Mouse (Mus musculus) ES-E14 (cell line): ENCODE data around the gene Cd40. TPM values are rescaled to one million over a fixed set of nuclear protein-coding genes. Genes with fewer than 3 reads are reported as not detected.
A peak's percentile ranks its signal among the peaks of the same experiment; 100 is the strongest.

Experiments used
- DNase-seq: peaks from one replicate; pipeline ENCODE4 v3.0.0-alpha.2; 2013; ENCODE audit warnings: low read depth, low spot score
- H3K27ac ChIP-seq: 2 replicates; pipeline ENCODE4 v1.5.1; 2012; ENCODE audit warnings: low read depth, mild to moderate bottlenecking, low read length, moderate library complexity, mixed read lengths; ENCODE audit not compliant: poor library complexity, insufficient read depth, severe bottlenecking
- H3K36me3 ChIP-seq: 2 replicates; pipeline ENCODE4 v1.6.1; 2012; ENCODE audit warnings: mild to moderate bottlenecking, low read length, moderate library complexity, mixed read lengths; ENCODE audit not compliant: control insufficient read depth, poor library complexity, insufficient read depth, severe bottlenecking
- H3K4me1 ChIP-seq, 2 experiments: fragments of 150-350 bp in 1 of 2; sonication (generic) in 1 of 2; 2 replicates each; pipeline ENCODE4 v1.6.1; 2012; ENCODE audit warnings: low read length in 2 of 2, mild to moderate bottlenecking in 1 of 2, mixed read lengths in 1 of 2; ENCODE audit not compliant: control insufficient read depth in 2 of 2, insufficient read depth in 2 of 2, poor library complexity in 1 of 2
- H3K4me3 ChIP-seq, 2 experiments: fragments of 150-350 bp in 1 of 2; sonication (generic) in 1 of 2; 2 replicates each; pipeline ENCODE4 v1.5.1; 2012; ENCODE audit warnings: low read length in 2 of 2, low read depth in 1 of 2, mild to moderate bottlenecking in 1 of 2, mixed read lengths in 1 of 2; ENCODE audit not compliant: insufficient read depth in 1 of 2, poor library complexity in 1 of 2, severe bottlenecking in 1 of 2
- H3K9ac ChIP-seq: 2 replicates; pipeline ENCODE4 v1.6.1; 2012; ENCODE audit warnings: low read depth, mild to moderate bottlenecking, low read length, mixed read lengths; ENCODE audit not compliant: poor library complexity, insufficient read depth, severe bottlenecking
- H3K9me3 ChIP-seq: fragments of 150-350 bp; sonication (generic); 2 replicates; pipeline ENCODE4 v1.6.1; 2012; ENCODE audit warnings: low read depth, mild to moderate bottlenecking, low read length; ENCODE audit not compliant: control insufficient read depth, insufficient read depth
- CHD2 ChIP-seq: IDR thresholded peaks from 2 replicates; pipeline ENCODE4 v1.6.1; 2014; ENCODE audit warnings: mild to moderate bottlenecking, low read depth, low read length, inconsistent platforms
- HCFC1 ChIP-seq: IDR thresholded peaks from 2 replicates; pipeline ENCODE4 v1.6.1; 2012; ENCODE audit warnings: low read length, inconsistent platforms, borderline replicate concordance; ENCODE audit not compliant: insufficient read depth
- MAFK ChIP-seq: IDR thresholded peaks from 2 replicates; pipeline ENCODE4 v1.6.1; 2014; ENCODE audit warnings: mild to moderate bottlenecking, low read depth, low read length, inconsistent platforms; ENCODE audit not compliant: insufficient read depth
- ZC3H11A ChIP-seq: IDR thresholded peaks from 2 replicates; pipeline ENCODE4 v1.6.1; 2012; ENCODE audit warnings: low read depth, mild to moderate bottlenecking, inconsistent platforms, low read length, borderline replicate concordance
- ZNF384 ChIP-seq: IDR thresholded peaks from 2 replicates; pipeline ENCODE4 v1.6.1; 2012; ENCODE audit warnings: low read depth, low read length, inconsistent platforms
- in situ Hi-C, 2 experiments: fragments of 600-800 bp; cut with MboI; formaldehyde crosslinking; loops; one replicate each; pipeline ENCODE4 v1.15.1; 2025; ENCODE audit warnings: low sequenced_read_pairs in 2 of 2, inconsistent platforms in 1 of 2; ENCODE audit not compliant: unreplicated experiment in 2 of 2
- total RNA-seq: library from RNA; depleted of rRNA; stranded (reverse); fragments of 300-350 nt; gene quantifications from 2 replicates; pipeline ENCODE4 v1.2.3, GENCODE M21; 2012; rRNA removed

Cd40 gene
- total RNA-seq, 1 experiment: 5.7 TPM

- TF ChIP-seq CHD2 (no peak), ZC3H11A (no peak), MAFK (no peak), HCFC1 (no peak), ZNF384 (no peak)
- H3K9me3 ChIP-seq: no peaks in the 10 kb centered on the region
- no peaks in the 10 kb centered on the region for H3K36me3 ChIP-seq
- DNase-seq: no peak
- peaks cover 5 to 9% of the 10 kb centered on the region in 2 experiments; a peak in 2 of 4 replicates for H3K4me1 ChIP-seq
- in situ Hi-C loops: no loop called here
- peak overlapping the region in 1 of 2 experiments; percentile 42; a peak in 2 of 4 replicates for H3K4me3 ChIP-seq
- no peak overlapping the region for H3K27ac ChIP-seq
- no peak overlapping the region for H3K9ac ChIP-seq
Observed at GRCm38 (mm10) chr2:165121206-165121840, 65.9 kb downstream of the Cd40 start.

Other genes starting within 250 kb of the Cd40 start
- 21.5 and 22.6 TPM in 2 replicates for gene Zswim1, start 232.9 kb upstream of the Cd40 start, total RNA-seq
- gene Spata25, start 227.1 kb upstream of the Cd40 start, total RNA-seq: 0.95 and 1.1 TPM in 2 replicates
- 103 and 216 TPM in 2 replicates for gene Ctsa, start 222.8 kb upstream of the Cd40 start, total RNA-seq
- 3.6 TPM in 2 replicates for gene Neurl2, start 222.2 kb upstream of the Cd40 start, total RNA-seq
- gene Pltp, start 197.9 kb upstream of the Cd40 start, total RNA-seq: 56.1 and 117 TPM in 2 replicates
- gene Pcif1, start 176.3 kb upstream of the Cd40 start, total RNA-seq: 30.4 and 39.5 TPM in 2 replicates
- gene Zfp335, start 143.9 kb upstream of the Cd40 start, total RNA-seq: 18.5 and 22.4 TPM in 2 replicates
- 5.8 and 7.0 TPM in 2 replicates for gene Mmp9, start 114.8 kb upstream of the Cd40 start, total RNA-seq
- gene Slc12a5, start 94.8 kb upstream of the Cd40 start, total RNA-seq: 1.7 and 2.0 TPM in 2 replicates
- 26.0 and 31.5 TPM in 2 replicates for gene Ncoa5, start 20.8 kb upstream of the Cd40 start, total RNA-seq
- gene 1700025C18Rik, start 35.1 kb downstream of the Cd40 start, total RNA-seq: not detected in 2 replicates
- 0.13 and 0.21 TPM in 2 replicates for gene Cdh22, start 179.2 kb downstream of the Cd40 start, total RNA-seq
- gene Slc35c2, start 232.2 kb downstream of the Cd40 start, total RNA-seq: 36.4 and 48.2 TPM in 2 replicates